Mouse (Mus musculus): ENCODE results near the gene Tex264. TPM values are rescaled to one million over a fixed set of nuclear protein-coding genes. Genes with fewer than 3 reads are reported as not detected.

Gene Tex264
- polyA plus RNA-seq, 1 experiment from 2014 or later = 104 TPM

DNA sequence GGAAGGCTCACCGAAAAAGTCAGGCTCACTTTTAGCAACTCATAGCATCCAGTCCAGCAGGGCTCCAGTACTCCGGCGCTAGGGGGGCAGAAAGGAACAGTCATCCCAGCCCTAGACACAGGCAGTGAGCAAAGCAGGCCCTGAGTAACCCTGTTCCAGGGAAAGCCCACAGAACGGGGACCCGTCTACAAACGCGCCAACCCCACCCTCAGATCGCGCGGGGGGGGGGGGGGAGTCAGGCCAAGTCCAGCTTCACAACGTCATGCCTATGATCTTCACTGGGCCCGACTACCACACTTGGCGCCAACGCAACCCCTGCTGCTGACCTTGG is 844 bp downstream of the Tex264 start:
- Histone ChIP-seq H3K36me3 (ENCODE audit: insufficient read depth, low read length) (peaks cover 21% of the 10 kb centered on the region), H3K27ac (peak overlapping the region; percentile 87)
- ATAC-seq (replicated peaks; ENCODE audit: low FRiP score, low read depth) = peak; percentile 1; the same call in 1 of the 2 replicates

DNA sequence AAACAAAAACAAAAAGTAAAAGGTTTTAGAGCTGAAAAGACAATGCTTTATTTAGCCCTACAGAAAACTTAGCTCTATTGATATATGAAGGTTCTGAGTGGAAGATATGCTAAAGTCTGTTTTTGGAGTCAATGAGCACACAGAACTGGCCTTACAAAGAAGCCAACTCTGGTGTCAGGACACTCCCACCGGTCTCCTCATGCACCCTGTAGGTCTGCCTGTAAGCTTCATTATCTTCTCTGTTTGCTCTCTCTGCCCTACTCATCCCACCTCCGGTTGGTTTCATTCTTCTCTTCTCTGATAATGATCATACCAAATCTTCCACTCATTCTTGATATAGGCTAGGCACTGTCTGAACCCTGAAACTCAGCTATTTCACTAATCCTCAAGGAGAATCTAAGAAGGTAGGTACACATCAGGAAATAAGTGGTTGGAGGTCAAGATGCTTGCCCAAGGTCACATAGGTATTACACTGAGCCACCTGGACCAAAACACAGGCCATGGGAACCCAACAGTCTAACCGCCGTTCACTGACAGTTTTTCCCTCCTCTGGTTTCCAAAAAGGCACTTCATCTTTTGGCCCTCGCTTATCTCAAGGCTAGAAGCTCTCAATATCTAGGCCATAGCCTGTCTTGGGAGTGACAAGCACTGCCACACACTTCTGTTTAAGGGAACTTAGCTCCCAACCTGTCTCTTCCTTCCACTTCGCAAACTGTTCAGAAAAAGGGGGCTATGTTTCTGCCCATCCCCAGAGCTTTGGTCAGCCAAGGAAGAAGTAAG is 1.4 kb downstream of the Tex264 start:
- no peak for TF ChIP-seq CTCF (IDR thresholded peaks at IDR 0.05; ENCODE audit: low read depth)

More for the DNA sequence above, 844 bp downstream of the Tex264 start:
- Histone ChIP-seq H3K27me3 (ENCODE audit: insufficient read depth, low read length) (no peaks in the 10 kb centered on the region), H3K4me3 (replicated peaks; ENCODE audit: low read depth, low read length) (peak overlapping the region; percentile 82), H3K4me2 (ENCODE audit: low read length) (peak overlapping the region; percentile 97), H3K9me3 (replicated peaks; ENCODE audit: low read length) (no peaks in the 10 kb centered on the region), H3K9ac (ENCODE audit: low read depth, low read length) (peak overlapping the region; percentile 78), H3K4me1 (replicated peaks; ENCODE audit: insufficient read depth, low read length) (peaks cover 4% of the 10 kb centered on the region)
- no peak for TF ChIP-seq CTCF (IDR thresholded peaks at IDR 0.05; ENCODE audit: low read depth)
- DNase-seq (ENCODE audit: low spot score) = peak; percentile 10
- 4% methylated on average over 11 of the region's 14 CpGs for WGBS

DNA sequence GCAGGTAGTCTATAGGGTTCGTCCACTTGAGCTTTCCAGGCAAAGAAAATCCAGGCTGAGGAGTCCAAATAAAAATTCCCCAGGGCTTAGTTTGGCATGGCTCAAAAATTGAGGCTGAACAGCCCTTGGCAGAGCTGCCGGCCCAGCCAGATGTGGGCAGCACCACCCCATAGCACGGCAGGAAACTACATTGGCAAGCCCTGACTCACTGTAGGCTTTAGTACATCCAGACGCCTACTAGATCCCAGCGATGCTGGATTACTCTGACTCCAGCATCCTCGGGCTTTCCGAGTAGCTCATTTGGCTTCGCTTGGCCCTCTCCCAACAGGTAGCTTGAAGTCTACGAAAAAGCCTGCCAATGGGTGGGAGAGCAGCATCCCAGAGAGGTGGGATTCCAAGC is 4.7 kb downstream of the Tex264 start:
- Histone ChIP-seq H3K36me3 (ENCODE audit: insufficient read depth, low read length) (peaks cover 38% of the 10 kb centered on the region), H3K9me3 (replicated peaks; ENCODE audit: low read length) (no peaks in the 10 kb centered on the region), H3K27ac (no peak overlapping the region), H3K9ac (ENCODE audit: low read depth, low read length) (no peak overlapping the region), H3K4me3 (replicated peaks; ENCODE audit: low read depth, low read length) (no peak overlapping the region), H3K27me3 (ENCODE audit: insufficient read depth, low read length) (no peaks in the 10 kb centered on the region), H3K4me1 (replicated peaks; ENCODE audit: insufficient read depth, low read length) (peaks cover 4% of the 10 kb centered on the region), H3K4me2 (ENCODE audit: low read length) (no peak overlapping the region)
- no peak for DNase-seq (ENCODE audit: low spot score)
- WGBS = 92% methylated on average over 9 of the region's 9 CpGs
- no peak for ATAC-seq (replicated peaks; ENCODE audit: low FRiP score, low read depth)
- no peak for TF ChIP-seq CTCF (IDR thresholded peaks at IDR 0.05; ENCODE audit: low read depth)

More for the DNA sequence above, 1.4 kb downstream of the Tex264 start:
- Histone ChIP-seq H3K4me3 (replicated peaks; ENCODE audit: low read depth, low read length) (peak overlapping the region; percentile 82), H3K9ac (ENCODE audit: low read depth, low read length) (peak overlapping the region; percentile 78; the same call in 1 of the 2 replicates), H3K4me1 (replicated peaks; ENCODE audit: insufficient read depth, low read length) (peaks cover 4% of the 10 kb centered on the region), H3K9me3 (replicated peaks; ENCODE audit: low read length) (no peaks in the 10 kb centered on the region), H3K36me3 (ENCODE audit: insufficient read depth, low read length) (peaks cover 26% of the 10 kb centered on the region), H3K4me2 (ENCODE audit: low read length) (peak overlapping the region; percentile 97), H3K27me3 (ENCODE audit: insufficient read depth, low read length) (no peaks in the 10 kb centered on the region), H3K27ac (no peak overlapping the region)
- DNase-seq (ENCODE audit: low spot score) (no peak), ATAC-seq (replicated peaks; ENCODE audit: low FRiP score, low read depth) (no peak)
- 81% methylated on average over 6 of the region's 6 CpGs for WGBS

DNA sequence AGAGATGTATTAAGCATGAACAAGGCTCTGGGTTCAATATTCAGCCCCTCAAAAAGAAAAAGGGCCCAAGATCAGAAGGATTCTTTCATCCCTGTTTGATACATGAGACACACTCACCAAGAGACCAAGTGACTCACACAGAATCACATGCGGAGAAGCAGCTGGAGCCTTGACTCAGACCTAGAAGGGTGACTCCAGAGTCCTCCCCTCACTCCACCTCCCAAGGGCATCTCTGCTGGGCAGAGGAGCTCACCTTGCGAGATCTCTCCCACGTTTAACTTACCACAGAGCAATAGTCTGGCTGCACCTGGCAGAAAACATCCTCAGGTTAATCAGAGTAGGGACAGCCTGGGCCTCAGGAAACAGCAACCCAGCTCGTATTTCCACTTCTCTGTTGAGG is 7.5 kb downstream of the Tex264 start:
- no peak for ATAC-seq (replicated peaks; ENCODE audit: low FRiP score, low read depth)
- no peak for DNase-seq (ENCODE audit: low spot score)
- WGBS = 82% methylated on average over 4 of the region's 4 CpGs
- Histone ChIP-seq H3K27ac (no peak overlapping the region), H3K4me2 (ENCODE audit: low read length) (no peak overlapping the region), H3K27me3 (ENCODE audit: insufficient read depth, low read length) (no peaks in the 10 kb centered on the region), H3K9ac (ENCODE audit: low read depth, low read length) (no peak overlapping the region), H3K9me3 (replicated peaks; ENCODE audit: low read length) (no peaks in the 10 kb centered on the region), H3K4me3 (replicated peaks; ENCODE audit: low read depth, low read length) (no peak overlapping the region), H3K36me3 (ENCODE audit: insufficient read depth, low read length) (peaks cover 45% of the 10 kb centered on the region), H3K4me1 (replicated peaks; ENCODE audit: insufficient read depth, low read length) (no peaks in the 10 kb centered on the region)
- TF ChIP-seq CTCF (IDR thresholded peaks at IDR 0.05; ENCODE audit: low read depth) = no peak

DNA sequence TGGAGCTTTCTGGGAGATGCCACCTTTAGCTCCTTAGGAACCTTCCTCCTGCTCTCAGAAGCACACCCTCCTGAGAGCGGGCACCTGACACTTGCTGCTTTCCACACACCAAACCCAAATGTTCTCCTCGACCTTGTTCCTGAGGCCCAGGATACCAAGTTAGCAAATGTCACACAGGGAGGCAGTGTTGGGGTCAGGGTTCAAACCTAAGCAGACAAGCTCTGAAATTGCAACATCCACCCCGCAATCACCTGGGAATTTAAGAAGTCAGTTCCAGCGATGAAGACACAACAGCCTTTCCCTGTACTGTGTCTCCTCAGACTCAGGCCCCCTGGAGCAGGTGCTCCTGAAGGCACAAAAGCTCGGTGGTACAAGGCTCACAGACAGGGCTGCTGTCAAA is 8.0 kb downstream of the Tex264 start:
- Histone ChIP-seq H3K4me3 (replicated peaks; ENCODE audit: low read depth, low read length) (no peak overlapping the region), H3K4me1 (replicated peaks; ENCODE audit: insufficient read depth, low read length) (no peaks in the 10 kb centered on the region), H3K4me2 (ENCODE audit: low read length) (no peak overlapping the region), H3K27me3 (ENCODE audit: insufficient read depth, low read length) (no peaks in the 10 kb centered on the region), H3K9me3 (replicated peaks; ENCODE audit: low read length) (no peaks in the 10 kb centered on the region), H3K9ac (ENCODE audit: low read depth, low read length) (no peak overlapping the region), H3K36me3 (ENCODE audit: insufficient read depth, low read length) (peaks cover 50% of the 10 kb centered on the region), H3K27ac (no peak overlapping the region)
- ATAC-seq (replicated peaks; ENCODE audit: low FRiP score, low read depth) = no peak
- no peak for DNase-seq (ENCODE audit: low spot score)
- TF ChIP-seq CTCF (IDR thresholded peaks at IDR 0.05; ENCODE audit: low read depth) = no peak
- WGBS = 83% methylated on average over 5 of the region's 5 CpGs

DNA sequence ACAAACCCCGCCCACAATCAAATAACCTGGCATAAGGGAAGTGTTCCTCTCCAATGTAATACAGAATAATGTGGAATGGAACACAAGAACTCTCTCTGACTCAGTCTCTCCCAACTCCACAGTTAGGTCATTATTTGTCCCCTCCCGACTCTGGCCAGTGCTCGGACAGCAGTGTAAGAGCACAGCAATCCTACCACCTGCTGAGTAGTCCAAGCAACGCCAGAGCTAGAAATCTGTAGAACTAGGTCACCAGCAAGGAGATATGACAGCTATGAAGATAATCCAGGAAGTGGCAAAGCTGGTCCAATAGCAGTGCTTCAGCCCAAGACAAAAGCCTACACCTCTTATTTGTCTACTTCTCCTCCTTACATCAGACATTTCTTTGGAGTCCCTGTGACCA is 9.2 kb downstream of the Tex264 start:
- Histone ChIP-seq H3K9ac (ENCODE audit: low read depth, low read length) (no peak overlapping the region), H3K4me2 (ENCODE audit: low read length) (no peak overlapping the region), H3K4me1 (replicated peaks; ENCODE audit: insufficient read depth, low read length) (no peaks in the 10 kb centered on the region), H3K9me3 (replicated peaks; ENCODE audit: low read length) (no peaks in the 10 kb centered on the region), H3K4me3 (replicated peaks; ENCODE audit: low read depth, low read length) (no peak overlapping the region), H3K27me3 (ENCODE audit: insufficient read depth, low read length) (no peaks in the 10 kb centered on the region), H3K36me3 (ENCODE audit: insufficient read depth, low read length) (peaks cover 56% of the 10 kb centered on the region), H3K27ac (no peak overlapping the region)
- DNase-seq (ENCODE audit: low spot score) (no peak), ATAC-seq (replicated peaks; ENCODE audit: low FRiP score, low read depth) (no peak)
- WGBS = 91% methylated on average over 4 of the region's 4 CpGs
- no peak for TF ChIP-seq CTCF (IDR thresholded peaks at IDR 0.05; ENCODE audit: low read depth)

All from kidney, postnatal 0 days (tissue).